Mouse (Mus musculus) yolk sac, embryonic 10.5 days (tissue): ENCODE measurements around the gene Clec4b1.
"Not testable (repeated sequence)": the region's sequence is repeated elsewhere in the genome, so short reads cannot be mapped to it uniquely, and the experiment has no call there.

Experiments
- DNase-seq: peaks from one replicate; pipeline ENCODE4 v3.0.0-alpha.2; 2017; ENCODE audit warnings: low spot score

The Clec4b1 gene

GRCm38 (mm10) chr6:123049742-123050372, at the start of gene Clec4b1:
Clec4b1 (plus strand) TSS chr6:123049962.
- no peak for DNase-seq

DNA sequence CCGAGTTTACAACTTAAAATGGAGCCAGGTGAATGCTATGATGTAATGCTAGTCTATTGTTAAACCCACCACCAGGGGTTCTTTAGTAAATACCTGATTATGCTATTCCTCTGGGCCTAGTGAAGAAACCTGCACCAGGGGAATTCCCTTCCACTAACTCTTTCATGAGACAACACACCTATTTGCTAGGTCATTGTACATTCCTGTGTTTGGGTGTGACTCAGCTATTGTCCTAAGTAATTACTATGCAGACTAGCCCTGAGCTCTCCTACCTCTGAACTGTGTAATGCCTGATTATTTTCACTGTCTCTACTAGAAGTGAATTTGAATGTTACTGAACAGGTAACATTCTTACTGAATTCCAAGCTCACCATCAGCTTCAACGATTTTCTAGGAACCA, 45.1 kb upstream of the Clec4b1 start:
- DNase-seq = not testable (repeated sequence)

- DNase-seq = no peak
Measured at GRCm38 (mm10) chr6:123005591-123005990, 44.2 kb upstream of the Clec4b1 start.

- DNase-seq = no peak
Measured at GRCm38 (mm10) chr6:123095125-123095843, 45.5 kb downstream of the Clec4b1 start.

GRCm38 (mm10) chr6:123106128-123106527, 56.4 kb downstream of the Clec4b1 start, which contains the start of gene Clec4a2:
Clec4a2 (plus strand) TSS chr6:123106428.
- DNase-seq = not testable (repeated sequence)
